Mouse (Mus musculus): ENCODE results near the gene Phkg1.

- TF ChIP-seq CTCF (IDR thresholded peaks at IDR 0.05; ENCODE audit: insufficient read depth, low read length) (no peak), POLR2A (IDR thresholded peaks at IDR 0.05; ENCODE audit: borderline replicate concordance, extremely low read depth, low read depth, low read length) (no peak)
Observed at GRCm38 (mm10) chr5:129925933-129926332, 27.6 kb upstream of the Phkg1 start.

Measured in lung, adult 2 months (tissue).